Mouse (Mus musculus) stomach, postnatal 0 days (tissue): ENCODE measurements around the gene Sucla2. TPM values are rescaled to one million over a fixed set of nuclear protein-coding genes. Genes with fewer than 3 reads are reported as not detected.

Experiments
- ATAC-seq: fragments of 200-750 bp; cut with Nextera tagmentation; 2 replicates; pipeline ENCODE4 v1.8.0; 2017; ENCODE audit not compliant: low FRiP score, low TSS enrichment
- DNase-seq: peaks from one replicate; pipeline ENCODE4 v3.0.0-alpha.2; 2016; ENCODE audit warnings: low spot score
- H3K27ac ChIP-seq: fragments of 300-500 bp; sonication (generic); replicated peaks from 2 replicates; pipeline ENCODE4 v1.5.1; 2014; ENCODE audit warnings: mild to moderate bottlenecking, control low read depth
- H3K27me3 ChIP-seq: fragments of 300-500 bp; sonication (generic); 2 replicates; pipeline ENCODE4 v1.6.1; 2014; ENCODE audit warnings: low read length; ENCODE audit not compliant: control insufficient read depth, insufficient read depth
- H3K36me3 ChIP-seq: fragments of 300-500 bp; sonication (generic); 2 replicates; pipeline ENCODE4 v1.6.1; 2014; ENCODE audit warnings: low read length, mixed read lengths; ENCODE audit not compliant: control insufficient read depth, insufficient read depth
- H3K4me1 ChIP-seq: fragments of 300-500 bp; sonication (generic); replicated peaks from 2 replicates; pipeline ENCODE4 v1.6.1; 2014; ENCODE audit warnings: antibody characterized with exemption; ENCODE audit not compliant: control insufficient read depth, insufficient read depth
- H3K4me2 ChIP-seq: fragments of 300-500 bp; sonication (generic); replicated peaks from 2 replicates; pipeline ENCODE4 v1.6.1; 2014; ENCODE audit warnings: low read depth, mild to moderate bottlenecking, control low read depth, moderate library complexity
- H3K4me3 ChIP-seq: fragments of 300-500 bp; sonication (generic); 2 replicates; pipeline ENCODE4 v1.5.1; 2014; ENCODE audit warnings: low read depth, low read length, control low read depth
- H3K9ac ChIP-seq: fragments of 300-500 bp; sonication (generic); 2 replicates; pipeline ENCODE4 v1.6.1; 2014; ENCODE audit warnings: mild to moderate bottlenecking, low read length, control low read depth, mixed read lengths
- H3K9me3 ChIP-seq: fragments of 300-500 bp; sonication (generic); 2 replicates; pipeline ENCODE4 v1.6.1; 2016; ENCODE audit warnings: low read length; ENCODE audit not compliant: control insufficient read depth
- CTCF ChIP-seq: IDR thresholded peaks from 2 replicates; pipeline ENCODE4 v1.5.1; 2016; ENCODE audit warnings: antibody characterized with exemption, low read depth, mild to moderate bottlenecking, moderate library complexity
- EP300 ChIP-seq: optimal IDR thresholded peaks from 2 replicates; pipeline ENCODE3; 2016; ENCODE audit warnings: antibody characterized with exemption
- WGBS: fragments of 180-500 bp; shearing (Covaris S2); extraction: QIAGEN DNeasy Blood & Tissue Kit; methylation state at CpG from one replicate; pipeline ENCODE4 v1.1.7; 2014; 5-methylcytosine and 5-hydroxymethylcytosine counted together
- polyA plus RNA-seq: library from polyadenylated mRNA; unstranded; fragments of >200 nt; fragmentation: Nextera tagmentation; extraction: Ambion mirVana; gene quantifications from 2 replicates; pipeline ENCODE4 v1.2.1, GENCODE M21; 2015

The Sucla2 gene
- 98.9 and 101 TPM in 2 replicates for polyA plus RNA-seq

DNA sequence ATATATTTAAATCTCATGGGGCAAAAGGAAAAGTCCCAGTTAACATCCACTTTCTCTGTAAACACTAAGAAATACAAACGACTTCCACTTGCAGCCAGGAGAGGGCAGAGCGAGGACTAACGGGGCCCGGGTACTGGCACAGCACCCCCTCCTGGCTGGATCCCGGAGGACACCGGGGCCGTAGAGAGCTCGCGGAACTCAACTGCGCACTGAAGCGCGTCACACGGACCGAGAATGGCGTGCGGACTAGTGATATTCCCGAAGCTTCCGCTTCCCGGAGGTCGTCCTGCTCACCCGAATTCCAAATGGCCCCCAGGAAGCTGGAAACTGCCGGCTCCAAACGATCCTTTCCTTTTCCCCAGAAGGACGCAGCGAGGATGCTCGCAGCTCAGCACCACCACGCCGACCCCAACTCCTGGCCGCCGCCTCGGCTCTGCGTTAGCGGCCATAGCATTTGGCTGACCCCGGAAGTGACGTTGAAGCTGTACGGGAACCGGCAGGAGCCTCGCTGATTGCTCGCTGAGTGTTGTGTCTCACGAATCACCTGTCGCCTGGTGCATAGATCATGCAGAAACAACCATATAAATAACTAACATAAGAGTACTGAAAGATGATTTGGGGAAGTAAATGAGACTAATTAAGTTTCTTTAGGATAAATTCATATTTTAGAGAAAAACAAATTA is at the start of gene Sucla2:
Gene Sucla2, plus strand, starts transcription at position 554 of the 683 bp plus-strand sequence.
- Histone ChIP-seq H3K36me3 (no peaks in the 10 kb centered on the region), H3K9me3 (no peaks in the 10 kb centered on the region), H3K4me1 (no peaks in the 10 kb centered on the region), H3K27me3 (no peaks in the 10 kb centered on the region), H3K4me2 (peak within 1 kb of the TSS; percentile 34), H3K9ac (peak within 1 kb of the TSS; percentile 59), H3K4me3 (peak within 1 kb of the TSS; percentile 58), H3K27ac (peak within 1 kb of the TSS; percentile 88)
- TF ChIP-seq CTCF, result peak; percentile 99
- TF ChIP-seq EP300, result peak; percentile 85
- 0% methylated on average over 38 of the region's 41 CpGs for WGBS
- peak; percentile 100 for ATAC-seq
- DNase-seq, result peak; percentile 95

DNA sequence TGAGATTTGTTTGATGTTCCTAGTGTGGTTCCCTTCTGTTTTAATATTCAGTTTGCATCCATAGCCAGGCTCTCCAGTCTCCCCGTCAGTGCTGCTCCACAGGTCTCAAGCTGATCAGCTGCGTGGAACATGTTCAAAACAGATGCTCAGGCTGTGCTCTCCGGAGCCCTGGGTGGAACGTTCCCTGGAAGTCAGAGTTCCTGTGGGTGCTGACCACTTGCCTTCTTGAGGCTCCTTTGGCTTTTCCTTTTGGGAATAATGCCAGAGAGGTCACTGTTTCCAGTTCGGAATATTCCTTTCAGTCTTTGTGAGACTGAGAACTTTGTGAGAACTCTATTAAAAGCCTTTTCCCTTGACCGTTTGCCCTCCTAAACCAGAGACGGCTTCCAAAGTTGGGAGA is 49.6 kb upstream of the Sucla2 start:
- Histone ChIP-seq H3K36me3 (no peaks in the 10 kb centered on the region), H3K9me3 (no peaks in the 10 kb centered on the region), H3K4me3 (no peak overlapping the region), H3K4me1 (no peaks in the 10 kb centered on the region; the same call in 1 of the 2 replicates), H3K27ac (no peak overlapping the region), H3K27me3 (no peaks in the 10 kb centered on the region), H3K9ac (no peak overlapping the region), H3K4me2 (no peak overlapping the region)
- DNase-seq (no peak), ATAC-seq (no peak)
- TF ChIP-seq CTCF (no peak), EP300 (no peak)
- WGBS, result 62% methylated on average over 7 of the region's 7 CpGs

GRCm38 (mm10) chr14:73476361-73476934 is 48.7 kb upstream of the Sucla2 start:
- H3K4me1 ChIP-seq, result no peaks in the 10 kb centered on the region; the same call in 1 of the 2 replicates
- H3K9me3 ChIP-seq, result no peaks in the 10 kb centered on the region
- no peak for TF ChIP-seq CTCF
- TF ChIP-seq EP300, result no peak
- H3K27me3 ChIP-seq, result no peaks in the 10 kb centered on the region
- no peak for ATAC-seq
- H3K4me2 ChIP-seq, result no peak overlapping the region
- no peak overlapping the region for H3K9ac ChIP-seq
- no peak overlapping the region for H3K4me3 ChIP-seq
- DNase-seq, result no peak
- 76% methylated on average over 8 of the region's 8 CpGs for WGBS
- H3K36me3 ChIP-seq, result no peaks in the 10 kb centered on the region
- no peak overlapping the region for H3K27ac ChIP-seq

- ATAC-seq, result no peak
- no peak for TF ChIP-seq EP300
These were observed 48.0 kb upstream of the Sucla2 start for GRCm38 (mm10) chr14:73477077-73477476.

DNA sequence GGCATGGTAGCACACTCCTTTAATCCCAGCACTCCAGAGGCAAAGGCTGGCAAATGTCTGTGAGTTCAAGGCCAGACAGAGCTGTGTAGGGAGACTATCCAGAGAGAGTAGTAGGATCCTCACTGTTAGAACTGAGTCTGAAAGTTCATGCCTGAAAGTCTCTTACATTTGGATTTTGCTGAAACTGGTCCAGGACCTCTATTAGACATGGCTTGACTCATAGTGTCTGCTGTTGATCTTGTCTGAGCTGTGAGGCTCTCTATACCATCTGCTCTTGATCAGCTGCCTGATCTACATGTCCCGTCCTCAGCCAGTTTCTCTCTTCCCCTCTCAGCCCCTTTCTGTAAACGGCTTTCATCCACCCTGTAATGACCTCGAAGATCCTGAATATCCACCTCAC is 46.8 kb upstream of the Sucla2 start:
- Histone ChIP-seq H3K27ac (no peak overlapping the region), H3K9me3 (no peaks in the 10 kb centered on the region), H3K4me3 (no peak overlapping the region), H3K9ac (no peak overlapping the region), H3K4me1 (no peaks in the 10 kb centered on the region; the same call in 1 of the 2 replicates), H3K36me3 (no peaks in the 10 kb centered on the region), H3K4me2 (no peak overlapping the region), H3K27me3 (no peaks in the 10 kb centered on the region)
- WGBS, result 60% methylated on average over 3 of the region's 3 CpGs
- DNase-seq, result no peak
- no peak for ATAC-seq
- TF ChIP-seq CTCF (no peak), EP300 (no peak)

More at GRCm38 (mm10) chr14:73477077-73477476, 48.0 kb upstream of the Sucla2 start:
- no peak for DNase-seq
- H3K36me3 ChIP-seq, result no peaks in the 10 kb centered on the region
- no peak overlapping the region for H3K4me2 ChIP-seq
- no peaks in the 10 kb centered on the region for H3K9me3 ChIP-seq
- H3K27me3 ChIP-seq, result no peaks in the 10 kb centered on the region
- H3K4me3 ChIP-seq, result no peak overlapping the region
- H3K9ac ChIP-seq, result no peak overlapping the region
- H3K27ac ChIP-seq, result no peak overlapping the region
- H3K4me1 ChIP-seq, result no peaks in the 10 kb centered on the region; the same call in 1 of the 2 replicates
- WGBS, result 87% methylated on average over 10 of the region's 10 CpGs

DNA sequence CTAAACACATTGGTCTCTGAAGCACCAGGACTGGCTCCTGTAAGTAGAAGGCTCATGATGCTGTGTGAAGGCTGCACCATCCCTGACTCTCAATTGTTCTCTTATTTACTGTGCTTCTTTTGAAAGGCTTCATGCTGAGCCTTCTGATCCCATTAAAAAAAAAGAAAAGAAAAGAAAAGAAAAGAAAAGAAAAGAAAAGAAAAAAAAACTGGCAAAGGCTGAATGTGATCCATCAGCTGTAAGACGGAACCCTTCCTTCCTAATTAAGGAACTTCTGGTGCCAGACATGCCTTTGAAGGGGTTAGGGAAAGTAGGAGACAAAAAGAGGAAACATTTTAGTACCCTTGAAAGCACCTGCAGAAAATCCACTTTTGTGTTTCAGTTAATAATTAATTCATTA is 45.3 kb upstream of the Sucla2 start:
- no peaks in the 10 kb centered on the region for H3K36me3 ChIP-seq
- H3K4me1 ChIP-seq, result no peaks in the 10 kb centered on the region
- H3K9me3 ChIP-seq, result no peaks in the 10 kb centered on the region
- WGBS, result 58% methylated on average over 1 of the region's 1 CpGs
- no peak overlapping the region for H3K4me2 ChIP-seq
- no peak overlapping the region for H3K4me3 ChIP-seq
- no peak overlapping the region for H3K27ac ChIP-seq
- H3K9ac ChIP-seq, result no peak overlapping the region
- DNase-seq (no peak), ATAC-seq (no peak)
- TF ChIP-seq CTCF (no peak), EP300 (no peak)
- no peaks in the 10 kb centered on the region for H3K27me3 ChIP-seq
